Mouse (Mus musculus) limb, embryonic 11.5 days (tissue): ENCODE measurements around the gene Nanog. TPM values are rescaled to one million over a fixed set of nuclear protein-coding genes. Genes with fewer than 3 reads are reported as not detected.

Source experiments
- ATAC-seq: fragments of 200-750 bp; cut with Nextera tagmentation; 2 replicates; pipeline ENCODE4 v1.8.0; 2017; ENCODE audit warnings: low read depth; ENCODE audit not compliant: insufficient number of reproducible peaks, low FRiP score, low TSS enrichment
- DNase-seq: peaks from one replicate; pipeline ENCODE4 v3.0.0-alpha.2; 2015; ENCODE audit warnings: low spot score
- H3K27ac ChIP-seq: fragments of 300-500 bp; sonication (generic); replicated peaks from 2 replicates; pipeline ENCODE4 v1.5.1; 2014; ENCODE audit warnings: low read depth, mild to moderate bottlenecking, low read length
- H3K27me3 ChIP-seq: fragments of 300-500 bp; sonication (generic); 2 replicates; pipeline ENCODE4 v1.6.1; 2014; ENCODE audit warnings: mild to moderate bottlenecking, low read length, mixed read lengths; ENCODE audit not compliant: control insufficient read depth, insufficient read depth
- H3K36me3 ChIP-seq: fragments of 300-500 bp; sonication (generic); 2 replicates; pipeline ENCODE4 v1.6.1; 2014; ENCODE audit warnings: mild to moderate bottlenecking, low read length, moderate library complexity, mixed read lengths; ENCODE audit not compliant: control insufficient read depth, insufficient read depth
- H3K4me1 ChIP-seq: fragments of 300-500 bp; sonication (generic); 2 replicates; pipeline ENCODE4 v1.6.1; 2014; ENCODE audit warnings: low read length, mixed read lengths; ENCODE audit not compliant: control insufficient read depth, insufficient read depth
- H3K4me2 ChIP-seq: fragments of 300-500 bp; sonication (generic); 2 replicates; pipeline ENCODE4 v1.6.1; 2014; ENCODE audit warnings: low read depth, mild to moderate bottlenecking, moderate library complexity; ENCODE audit not compliant: severe bottlenecking
- H3K4me3 ChIP-seq: fragments of 300-500 bp; sonication (generic); 2 replicates; pipeline ENCODE4 v1.5.1; 2014; ENCODE audit warnings: low read depth, low read length
- H3K9ac ChIP-seq: fragments of 300-500 bp; sonication (generic); 2 replicates; pipeline ENCODE4 v1.6.1; 2014; ENCODE audit warnings: mild to moderate bottlenecking, low read length
- H3K9me3 ChIP-seq: fragments of 300-500 bp; sonication (generic); 2 replicates; pipeline ENCODE4 v1.6.1; 2016; ENCODE audit warnings: low read length; ENCODE audit not compliant: control insufficient read depth
- WGBS: fragments of 180-500 bp; shearing (Covaris S2); extraction: QIAGEN DNeasy Blood & Tissue Kit; methylation state at CpG from one replicate; pipeline ENCODE4 v1.1.7; 2014; 5-methylcytosine and 5-hydroxymethylcytosine counted together
- polyA plus RNA-seq: library from polyadenylated mRNA; unstranded; fragments of >200 nt; fragmentation: Nextera tagmentation; extraction: Ambion mirVana; gene quantifications from 2 replicates; pipeline ENCODE4 v1.2.1, GENCODE M21; 2014

The Nanog gene
- polyA plus RNA-seq, 1 experiment from 2014 or later: 0.07 TPM

- no peaks in the 10 kb centered on the region for H3K27me3 ChIP-seq
- no peak overlapping the region for H3K27ac ChIP-seq
- no peaks in the 10 kb centered on the region for H3K9me3 ChIP-seq
- no peak overlapping the region for H3K4me3 ChIP-seq
- no peak overlapping the region for H3K9ac ChIP-seq
- ATAC-seq: no peak
- no peak for DNase-seq
- H3K4me2 ChIP-seq: no peak overlapping the region
- H3K36me3 ChIP-seq: no peaks in the 10 kb centered on the region
- peaks cover 8% of the 10 kb centered on the region for H3K4me1 ChIP-seq
- 56% methylated on average over 3 of the region's 3 CpGs for WGBS
Observed at GRCm38 (mm10) chr6:122762480-122762879, 55.2 kb downstream of the Nanog start.

GRCm38 (mm10) chr6:122762952-122763700 lies 55.8 kb downstream of the Nanog start:
- DNase-seq: no peak
- Histone ChIP-seq H3K27ac (no peak overlapping the region), H3K4me3 (no peak overlapping the region), H3K9ac (no peak overlapping the region), H3K4me1 (peaks cover 8% of the 10 kb centered on the region), H3K36me3 (no peaks in the 10 kb centered on the region), H3K4me2 (no peak overlapping the region), H3K27me3 (no peaks in the 10 kb centered on the region), H3K9me3 (no peaks in the 10 kb centered on the region)
- ATAC-seq: no peak
- WGBS: 69% methylated on average over 11 of the region's 11 CpGs

GRCm38 (mm10) chr6:122763844-122764445 lies 56.7 kb downstream of the Nanog start:
- H3K4me2 ChIP-seq: peak overlapping the region; percentile 85
- peak overlapping the region; percentile 52; the same call in 1 of the 2 replicates for H3K27ac ChIP-seq
- no peaks in the 10 kb centered on the region for H3K9me3 ChIP-seq
- no peaks in the 10 kb centered on the region for H3K27me3 ChIP-seq
- ATAC-seq: no peak
- peak overlapping the region; percentile 50; the same call in 1 of the 2 replicates for H3K9ac ChIP-seq
- H3K36me3 ChIP-seq: no peaks in the 10 kb centered on the region
- H3K4me1 ChIP-seq: peaks cover 8% of the 10 kb centered on the region
- H3K4me3 ChIP-seq: peak overlapping the region; percentile 45
- 34% methylated on average over 17 of the region's 17 CpGs for WGBS
- no peak for DNase-seq

Other genes starting within 250 kb of the Nanog start
- 50.7 and 56.2 TPM in 2 replicates for gene Rimklb, start 208.7 kb upstream of the Nanog start, polyA plus RNA-seq
- gene Mfap5, start 201.6 kb upstream of the Nanog start, polyA plus RNA-seq: 0.33 and 0.44 TPM in 2 replicates
- 0.09 and 0.24 TPM in 2 replicates for gene Aicda, start 153.7 kb upstream of the Nanog start, polyA plus RNA-seq
- 0.79 and 1.7 TPM in 2 replicates for gene Apobec1, start 105.0 kb upstream of the Nanog start, polyA plus RNA-seq
- 0.07 and 0.14 TPM in 2 replicates for gene Gdf3, start 97.4 kb upstream of the Nanog start, polyA plus RNA-seq
- not detected in 2 replicates for gene Dppa3, start 81.1 kb upstream of the Nanog start, polyA plus RNA-seq
- gene Slc2a3, start 94.2 kb downstream of the Nanog start, polyA plus RNA-seq: 72.9 and 74.1 TPM in 2 replicates
- 3.7 and 3.9 TPM in 2 replicates for gene Foxj2, start 112.4 kb downstream of the Nanog start, polyA plus RNA-seq
- 0.97 and 1.0 TPM in 2 replicates for gene C3ar1, start 148.7 kb downstream of the Nanog start, polyA plus RNA-seq
- 59.0 and 61.5 TPM in 2 replicates for gene Necap1, start 167.0 kb downstream of the Nanog start, polyA plus RNA-seq
- gene Clec4a1, start 214.4 kb downstream of the Nanog start, polyA plus RNA-seq: 0.64 and 0.99 TPM in 2 replicates
- 0.28 and 0.92 TPM in 2 replicates for gene Clec4a3, start 245.0 kb downstream of the Nanog start, polyA plus RNA-seq